Mouse (Mus musculus): ENCODE measurements at regions not wholly inside any gene's neighbourhood (a gene's known extent, or its start where the extent isn't known, plus 50 kb on each side); places are given as distances from the start of the nearest gene placed in this dataset.

- no peak for DNase-seq (ENCODE audit: low spot score in 2 of 2)
- intact Hi-C loops (cut with DNase I), result loop anchor here (5.0 kb wide), 1 partner anchor 118 kb away; no protein-coding TSS in a partner anchor
Observed at GRCm38 (mm10) chr14:105664671-105665198, 231.9 kb downstream of the Spry2 start.

- intact Hi-C loops (cut with DNase I), result no loop called here
- no peak for DNase-seq (ENCODE audit: low spot score in 2 of 2)
Observed at GRCm38 (mm10) chr14:105663472-105663871, 233.1 kb downstream of the Spry2 start.

- intact Hi-C loops (cut with DNase I), result no loop called here
Observed at GRCm38 (mm10) chr14:105662839-105663238, 233.8 kb downstream of the Spry2 start.

GRCm38 (mm10) chr14:105658316-105658715 is 238.3 kb downstream of the Spry2 start:
- DNase-seq (ENCODE audit: low spot score in 2 of 2), result peak in 1 of 2 experiments; percentile 87
- intact Hi-C loops (cut with DNase I), result no loop called here

More at GRCm38 (mm10) chr14:105662839-105663238, 233.8 kb downstream of the Spry2 start:
- DNase-seq (ENCODE audit: low spot score in 2 of 2), result peak in 1 of 2 experiments; percentile 42

- intact Hi-C loops (cut with DNase I), result no loop called here
- DNase-seq (ENCODE audit: low spot score in 2 of 2), result no peak
Observed at GRCm38 (mm10) chr14:105647166-105647565, 249.5 kb downstream of the Spry2 start.

- intact Hi-C loops (cut with DNase I), result no loop called here
- no peak for DNase-seq (ENCODE audit: low spot score in 2 of 2)
Observed at GRCm38 (mm10) chr14:105644428-105644827, 252.2 kb downstream of the Spry2 start.

- intact Hi-C loops (cut with DNase I), result no loop called here
- DNase-seq (ENCODE audit: low spot score in 2 of 2), result no peak
Observed at GRCm38 (mm10) chr14:105643285-105643957, 253.2 kb downstream of the Spry2 start.

GRCm38 (mm10) chr14:105632335-105632734 is 264.3 kb downstream of the Spry2 start:
- DNase-seq (ENCODE audit: low spot score in 2 of 2), result peak in 1 of 2 experiments; percentile 78
- intact Hi-C loops (cut with DNase I), result loop anchor here (1.0 to 5.0 kb wide), 3 partner anchors 87 to 145 kb away; no protein-coding TSS in a partner anchor

GRCm38 (mm10) chr14:105631681-105632031 is 265.0 kb downstream of the Spry2 start:
- peak; percentile 49 to 76 for DNase-seq (ENCODE audit: low spot score in 2 of 2)
- intact Hi-C loops (cut with DNase I), result loop anchor here (1.0 to 5.0 kb wide), 7 partner anchors 36 to 266 kb away; no protein-coding TSS in a partner anchor

GRCm38 (mm10) chr14:105630867-105631680 is 265.5 kb downstream of the Spry2 start:
- intact Hi-C loops (cut with DNase I), result loop anchor here (1.0 to 5.0 kb wide), 6 partner anchors 36 to 266 kb away; no protein-coding TSS in a partner anchor
- DNase-seq (ENCODE audit: low spot score in 2 of 2), result peak; percentile 79 to 97

- peak in 1 of 2 experiments; percentile 43 for DNase-seq (ENCODE audit: low spot score in 2 of 2)
- intact Hi-C loops (cut with DNase I), result loop anchor here (2.0 to 5.0 kb wide), 4 partner anchors 42 to 147 kb away; no protein-coding TSS in a partner anchor
Observed at GRCm38 (mm10) chr14:105630444-105630843, 266.2 kb downstream of the Spry2 start.

GRCm38 (mm10) chr14:105628673-105629072 is 267.9 kb downstream of the Spry2 start:
- DNase-seq (ENCODE audit: low spot score in 2 of 2), result peak in 1 of 2 experiments; percentile 57
- intact Hi-C loops (cut with DNase I), result no loop called here

GRCm38 (mm10) chr14:105624387-105624786 is 272.2 kb downstream of the Spry2 start:
- intact Hi-C loops (cut with DNase I), result no loop called here
- DNase-seq (ENCODE audit: low spot score in 2 of 2), result peak in 1 of 2 experiments; percentile 61

GRCm38 (mm10) chr14:105622166-105622565 is 274.5 kb downstream of the Spry2 start:
- intact Hi-C loops (cut with DNase I), result no loop called here

GRCm38 (mm10) chr14:105621124-105621523 is 275.5 kb downstream of the Spry2 start:
- intact Hi-C loops (cut with DNase I), result no loop called here
- DNase-seq (ENCODE audit: low spot score in 2 of 2), result peak in 1 of 2 experiments; percentile 39

More at GRCm38 (mm10) chr14:105622166-105622565, 274.5 kb downstream of the Spry2 start:
- no peak for DNase-seq (ENCODE audit: low spot score in 2 of 2)

GRCm38 (mm10) chr14:105619449-105619848 is 277.2 kb downstream of the Spry2 start:
- intact Hi-C loops (cut with DNase I), result no loop called here
- no peak for DNase-seq (ENCODE audit: low spot score in 2 of 2)

- no peak for DNase-seq (ENCODE audit: low spot score in 2 of 2)
- intact Hi-C loops (cut with DNase I), result no loop called here
Observed at GRCm38 (mm10) chr14:105615766-105616165, 280.9 kb downstream of the Spry2 start.

- no peak for DNase-seq (ENCODE audit: low spot score in 2 of 2)
- intact Hi-C loops (cut with DNase I), result no loop called here
Observed at GRCm38 (mm10) chr14:105612794-105613193, 283.8 kb downstream of the Spry2 start.

- intact Hi-C loops (cut with DNase I), result no loop called here
- DNase-seq (ENCODE audit: low spot score in 2 of 2), result no peak
Observed at GRCm38 (mm10) chr14:105608804-105609203, 287.8 kb downstream of the Spry2 start.

- peak in 1 of 2 experiments; percentile 70 for DNase-seq (ENCODE audit: low spot score in 2 of 2)
- intact Hi-C loops (cut with DNase I), result no loop called here
Observed at GRCm38 (mm10) chr14:105606551-105606950, 290.1 kb downstream of the Spry2 start.
